Mouse (Mus musculus) hindbrain, embryonic 14.5 days (tissue): Measurements from ENCODE around the gene Olfr1222. TPM values are rescaled to one million over a fixed set of nuclear protein-coding genes. Genes with fewer than 3 reads are reported as not detected.

Source experiments
- ATAC-seq: fragments of 200-750 bp; cut with Nextera tagmentation; 2 replicates; pipeline ENCODE4 v1.8.0; 2017; ENCODE audit warnings: moderate number of reproducible peaks, mild to moderate bottlenecking, moderate TSS enrichment, moderate library complexity; ENCODE audit not compliant: low FRiP score
- DNase-seq: peaks from one replicate; pipeline ENCODE4 v3.0.0-alpha.2; 2015; ENCODE audit warnings: low spot score
- H3K27ac ChIP-seq: fragments of 300-500 bp; sonication (generic); 2 replicates; pipeline ENCODE4 v1.5.1; 2014; ENCODE audit warnings: mild to moderate bottlenecking, moderate library complexity
- H3K27me3 ChIP-seq: fragments of 300-500 bp; sonication (generic); 2 replicates; pipeline ENCODE4 v1.6.1; 2014; ENCODE audit warnings: mild to moderate bottlenecking, low read length, mixed read lengths; ENCODE audit not compliant: control insufficient read depth, insufficient read depth
- H3K36me3 ChIP-seq: fragments of 300-500 bp; sonication (generic); replicated peaks from 2 replicates; pipeline ENCODE4 v1.6.1; 2014; ENCODE audit not compliant: control insufficient read depth, insufficient read depth
- H3K4me1 ChIP-seq: fragments of 300-500 bp; sonication (generic); replicated peaks from 2 replicates; pipeline ENCODE4 v1.6.1; 2014; ENCODE audit warnings: antibody characterized with exemption, low read length, mixed read lengths; ENCODE audit not compliant: control insufficient read depth, insufficient read depth
- H3K4me2 ChIP-seq: fragments of 300-500 bp; sonication (generic); replicated peaks from 2 replicates; pipeline ENCODE4 v1.6.1; 2014; ENCODE audit warnings: mild to moderate bottlenecking, moderate library complexity
- H3K4me3 ChIP-seq: fragments of 300-500 bp; sonication (generic); replicated peaks from 2 replicates; pipeline ENCODE4 v1.5.1; 2014; ENCODE audit warnings: mild to moderate bottlenecking, low read length
- H3K9ac ChIP-seq: fragments of 300-500 bp; sonication (generic); 2 replicates; pipeline ENCODE4 v1.6.1; 2014
- H3K9me3 ChIP-seq: fragments of 300-500 bp; sonication (generic); 2 replicates; pipeline ENCODE4 v1.6.1; 2016; ENCODE audit warnings: low read length; ENCODE audit not compliant: control insufficient read depth
- polyA plus RNA-seq: library from polyadenylated mRNA; unstranded; fragments of >200 nt; fragmentation: Nextera tagmentation; extraction: Ambion mirVana; gene quantifications from 2 replicates; pipeline ENCODE4 v1.2.1, GENCODE M21; 2014

Gene Olfr1222
- polyA plus RNA-seq, 1 experiment from 2014 or later = not detected

DNA sequence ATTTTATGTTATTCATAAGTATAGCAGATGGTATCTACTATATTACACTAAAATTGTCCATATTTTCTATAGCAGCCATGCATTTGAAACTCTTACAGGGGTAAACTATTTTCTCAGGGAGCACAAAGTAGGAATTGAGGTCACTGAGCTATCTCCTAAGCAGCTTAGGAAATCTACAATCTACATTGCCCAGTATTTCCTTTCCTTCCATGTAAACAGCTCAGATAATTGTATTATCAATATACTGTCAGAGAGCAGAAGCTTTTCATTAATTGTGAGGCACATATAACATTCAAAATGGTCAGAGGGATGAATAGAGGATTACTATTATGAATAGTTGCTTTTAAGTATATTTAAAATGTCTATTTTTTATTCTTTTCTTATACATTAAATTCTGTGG, 51.4 kb downstream of the Olfr1222 start:
- Histone ChIP-seq H3K4me3 (no peak overlapping the region), H3K27me3 (no peaks in the 10 kb centered on the region), H3K36me3 (no peaks in the 10 kb centered on the region), H3K27ac (no peak overlapping the region), H3K9me3 (no peaks in the 10 kb centered on the region), H3K4me2 (no peak overlapping the region), H3K4me1 (no peaks in the 10 kb centered on the region), H3K9ac (no peak overlapping the region)
- no peak for ATAC-seq
- no peak for DNase-seq

Other genes starting within 250 kb of the Olfr1222 start
- not detected in 2 replicates for gene Olfr1208, start 230.7 kb downstream of the Olfr1222 start, polyA plus RNA-seq
- gene Olfr1209, start 217.9 kb downstream of the Olfr1222 start, polyA plus RNA-seq = not detected in 2 replicates
- gene Olfr1211, start 194.9 kb downstream of the Olfr1222 start, polyA plus RNA-seq = not detected in 2 replicates
- gene Olfr1212, start 179.1 kb downstream of the Olfr1222 start, polyA plus RNA-seq = not detected in 2 replicates
- gene Gm13762, start 152.8 kb downstream of the Olfr1222 start, polyA plus RNA-seq = 0.10 TPM in 1 of 2 replicates, not detected in the other
- gene Olfr1214, start 140.4 kb downstream of the Olfr1222 start, polyA plus RNA-seq = not detected in 2 replicates
- not detected in 2 replicates for gene Olfr1215, start 126.1 kb downstream of the Olfr1222 start, polyA plus RNA-seq
- gene Olfr1216, start 114.7 kb downstream of the Olfr1222 start, polyA plus RNA-seq = not detected in 2 replicates
- not detected in 2 replicates for gene Olfr1217, start 101.0 kb downstream of the Olfr1222 start, polyA plus RNA-seq
- not detected in 2 replicates for gene Olfr1218, start 71.9 kb downstream of the Olfr1222 start, polyA plus RNA-seq
- gene Olfr1219, start 49.5 kb downstream of the Olfr1222 start, polyA plus RNA-seq = not detected in 2 replicates
- gene Olfr1220, start 26.2 kb downstream of the Olfr1222 start, polyA plus RNA-seq = not detected in 2 replicates
- not detected in 2 replicates for gene Olfr1221, start 15.8 kb downstream of the Olfr1222 start, polyA plus RNA-seq
- gene Olfr1223, start 18.5 kb upstream of the Olfr1222 start, polyA plus RNA-seq = not detected in 2 replicates
- not detected in 2 replicates for gene Olfr1224-ps1, start 31.0 kb upstream of the Olfr1222 start, polyA plus RNA-seq
- gene Olfr1225, start 41.6 kb upstream of the Olfr1222 start, polyA plus RNA-seq = not detected in 2 replicates
- gene Olfr1226, start 67.0 kb upstream of the Olfr1222 start, polyA plus RNA-seq = not detected in 2 replicates
- not detected in 2 replicates for gene Olfr1228, start 121.0 kb upstream of the Olfr1222 start, polyA plus RNA-seq
- gene Olfr1229, start 155.0 kb upstream of the Olfr1222 start, polyA plus RNA-seq = not detected in 2 replicates
- gene Olfr1230, start 164.2 kb upstream of the Olfr1222 start, polyA plus RNA-seq = not detected in 2 replicates
- not detected in 2 replicates for gene Olfr1231, start 174.0 kb upstream of the Olfr1222 start, polyA plus RNA-seq
- gene Olfr1232, start 196.6 kb upstream of the Olfr1222 start, polyA plus RNA-seq = not detected in 2 replicates
- not detected in 2 replicates for gene Olfr1233, start 209.3 kb upstream of the Olfr1222 start, polyA plus RNA-seq
- gene Olfr1234, start 231.8 kb upstream of the Olfr1222 start, polyA plus RNA-seq = not detected in 2 replicates